Mouse (Mus musculus) retina, postnatal 1 day (tissue): ENCODE measurements at regions not wholly inside any gene's neighbourhood (a gene's known extent, or its start where the extent isn't known, plus 50 kb on each side); places are given as distances from the start of the nearest gene placed in this dataset.

Experiments
- DNase-seq: peaks from one replicate; pipeline ENCODE4 v3.0.0-alpha.2; 2012

GRCm38 (mm10) chr13:47892569-47892968, 368.5 kb upstream of the Id4 start:
- no peak for DNase-seq

DNA sequence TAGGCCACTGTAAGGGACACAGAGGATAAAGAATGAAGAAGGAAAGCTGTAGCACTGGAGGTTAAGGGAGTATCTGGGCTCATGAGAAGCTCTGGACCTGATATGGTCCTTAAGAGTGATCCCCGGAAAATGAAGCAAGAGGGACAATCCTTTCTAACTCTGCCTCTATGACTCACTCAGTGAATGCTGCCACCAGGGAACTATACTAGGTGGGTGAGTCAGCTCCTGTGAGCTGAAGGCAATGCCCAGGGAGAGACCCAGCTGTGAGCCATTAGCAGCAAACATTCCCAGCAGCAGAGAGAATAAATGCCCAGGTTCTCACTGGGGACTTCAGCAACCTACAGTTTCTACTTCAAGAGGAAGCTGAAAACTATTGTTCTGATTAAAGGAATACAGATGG, 366.7 kb upstream of the Id4 start:
- DNase-seq = no peak

DNA sequence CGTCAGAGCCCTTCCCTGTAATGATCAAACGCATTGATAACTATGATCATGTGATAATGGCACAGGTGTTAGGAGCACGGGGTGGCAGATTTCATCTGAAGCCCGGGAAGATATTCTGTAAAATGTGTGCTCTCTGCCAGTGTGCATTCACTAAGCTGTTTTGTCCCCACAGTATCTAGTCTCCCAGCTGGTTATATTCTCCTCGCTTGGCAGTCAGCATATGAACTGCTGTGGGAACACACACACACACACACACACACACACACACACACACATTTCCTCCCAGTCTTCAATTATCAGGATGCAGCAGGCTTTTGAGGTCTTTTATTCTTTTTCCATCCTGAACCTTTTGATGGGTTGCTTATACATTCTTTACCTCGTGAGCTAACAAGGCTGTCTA, 365.8 kb upstream of the Id4 start:
- DNase-seq = no peak

- DNase-seq = no peak
Measured at GRCm38 (mm10) chr13:47896646-47897045, 364.4 kb upstream of the Id4 start.

DNA sequence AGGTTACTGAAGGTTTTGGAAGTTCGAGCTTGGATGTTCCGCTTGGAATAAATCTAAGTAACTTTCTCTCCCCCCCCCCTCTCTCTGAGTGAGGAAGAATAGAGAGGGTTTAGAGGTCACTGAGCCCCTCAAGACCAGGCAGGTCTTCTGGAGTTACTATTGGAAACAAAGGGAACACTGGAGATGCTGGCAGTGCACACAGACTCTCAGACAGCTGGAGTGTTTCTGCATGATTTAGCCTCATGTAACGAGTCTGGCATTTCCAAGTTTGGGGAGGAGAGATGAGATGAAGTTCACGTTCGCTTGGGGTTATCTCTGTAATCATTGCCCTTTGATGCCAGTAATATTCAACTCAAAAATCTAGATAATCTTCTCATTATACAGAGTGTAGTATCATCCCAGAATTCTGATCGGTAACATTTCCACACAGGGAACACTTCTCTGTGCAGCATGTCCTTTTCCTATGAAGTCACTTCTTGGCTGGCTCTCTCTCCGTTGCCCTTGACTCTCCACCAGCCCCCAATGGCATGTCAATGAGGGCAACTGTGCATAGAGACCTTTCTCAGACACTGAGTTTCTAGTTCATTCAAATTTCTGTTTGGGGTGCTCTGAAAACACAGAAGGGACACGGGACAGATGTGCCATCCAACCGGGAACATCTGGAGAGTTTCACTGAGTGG, 351.0 kb upstream of the Id4 start:
- no peak for DNase-seq

- DNase-seq = no peak
Measured at GRCm38 (mm10) chr13:47910531-47910910, 350.5 kb upstream of the Id4 start.

- no peak for DNase-seq
Measured at GRCm38 (mm10) chr13:47916456-47916855, 344.6 kb upstream of the Id4 start.

GRCm38 (mm10) chr13:47917370-47917769, 343.7 kb upstream of the Id4 start:
- no peak for DNase-seq

GRCm38 (mm10) chr13:47921044-47921443, 340.0 kb upstream of the Id4 start:
- DNase-seq = peak; percentile 80

DNA sequence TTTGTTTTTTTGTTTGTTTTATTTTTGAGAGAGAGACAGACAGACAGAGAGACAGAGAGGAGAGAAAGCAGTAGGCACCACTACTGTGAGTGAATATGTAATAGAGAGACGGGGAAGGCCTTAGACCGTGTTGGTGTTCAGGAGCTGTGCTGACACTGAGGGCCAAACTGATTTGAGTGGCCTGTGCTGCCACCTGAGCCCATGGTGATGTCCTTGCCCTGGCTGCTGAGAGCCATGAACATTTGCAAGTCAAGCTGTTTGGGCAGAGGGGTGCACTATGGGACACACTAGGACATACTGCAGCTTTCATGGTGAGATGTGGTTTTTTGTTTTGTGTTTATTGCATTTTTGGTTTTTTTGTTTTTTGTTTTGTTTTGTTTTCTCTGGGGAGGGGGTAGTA, 320.3 kb upstream of the Id4 start:
- no peak for DNase-seq

DNA sequence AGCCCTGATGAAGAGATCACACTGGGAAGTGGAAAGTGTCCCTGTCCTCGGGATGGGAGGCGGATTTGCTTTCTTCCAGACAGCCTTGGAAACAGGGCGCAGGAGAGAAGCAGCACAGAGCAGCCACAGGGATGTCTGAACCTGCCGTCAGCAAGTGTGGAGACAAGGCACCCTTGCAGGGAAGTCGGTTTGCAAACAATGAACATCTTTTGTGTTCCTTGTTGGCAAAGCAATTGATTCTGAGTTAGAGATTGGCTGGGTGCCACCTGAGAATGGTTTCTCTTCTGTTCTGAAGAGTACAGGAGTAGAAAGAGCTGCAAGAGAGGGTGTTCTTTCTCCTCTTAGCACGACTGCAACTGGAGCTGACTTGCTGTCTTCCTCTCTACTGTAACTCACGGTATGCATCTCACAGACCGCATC, 318.6 kb upstream of the Id4 start:
- DNase-seq = peak; percentile 68

DNA sequence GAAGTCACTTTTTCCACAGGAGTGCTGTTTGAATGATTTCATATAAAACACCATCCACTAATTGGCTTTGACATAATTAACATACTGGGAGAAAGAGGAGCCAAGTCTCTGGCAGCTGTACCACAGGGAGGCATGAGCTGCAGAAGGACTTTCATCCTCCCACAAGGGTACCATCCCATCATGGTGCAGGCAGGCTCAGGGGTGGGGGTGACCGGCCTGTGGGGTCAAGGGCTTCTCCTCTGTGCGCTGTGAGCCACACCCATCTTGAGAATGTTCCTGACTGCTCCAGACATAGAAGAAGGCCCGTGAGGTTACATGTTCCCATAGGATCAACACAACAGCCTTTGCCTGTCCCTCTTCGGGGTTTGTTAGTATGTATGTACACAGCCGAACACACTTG, 317.4 kb upstream of the Id4 start:
- peak; percentile 55 for DNase-seq

GRCm38 (mm10) chr13:47948098-47948865, 312.7 kb upstream of the Id4 start:
- no peak for DNase-seq

DNA sequence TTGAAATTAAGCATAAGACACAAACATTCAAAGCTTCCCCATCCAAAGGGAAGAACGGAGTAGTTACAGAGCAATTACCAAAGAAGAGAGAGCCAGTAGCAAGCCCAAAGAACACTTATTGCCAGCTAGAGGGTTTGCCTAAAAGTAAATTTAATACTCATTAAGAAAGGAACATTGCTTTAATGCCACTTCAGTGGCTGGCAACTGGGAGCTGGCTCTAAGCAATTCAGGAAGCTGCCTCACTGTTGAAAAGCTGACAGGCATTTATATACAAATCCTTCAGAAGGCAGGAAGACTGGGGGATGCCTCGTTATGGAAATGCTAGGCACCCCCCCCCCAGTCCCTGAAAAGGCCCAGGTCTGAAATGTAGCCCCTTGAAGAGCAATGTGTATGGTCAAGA, 310.6 kb upstream of the Id4 start:
- DNase-seq = no peak

GRCm38 (mm10) chr13:47951043-47951442, 310.0 kb upstream of the Id4 start:
- no peak for DNase-seq

- no peak for DNase-seq
Measured at GRCm38 (mm10) chr13:47952946-47953345, 308.1 kb upstream of the Id4 start.

- DNase-seq = peak; percentile 73
Measured at GRCm38 (mm10) chr13:47953776-47954175, 307.3 kb upstream of the Id4 start.

GRCm38 (mm10) chr13:47955504-47955903, 305.5 kb upstream of the Id4 start:
- no peak for DNase-seq

DNA sequence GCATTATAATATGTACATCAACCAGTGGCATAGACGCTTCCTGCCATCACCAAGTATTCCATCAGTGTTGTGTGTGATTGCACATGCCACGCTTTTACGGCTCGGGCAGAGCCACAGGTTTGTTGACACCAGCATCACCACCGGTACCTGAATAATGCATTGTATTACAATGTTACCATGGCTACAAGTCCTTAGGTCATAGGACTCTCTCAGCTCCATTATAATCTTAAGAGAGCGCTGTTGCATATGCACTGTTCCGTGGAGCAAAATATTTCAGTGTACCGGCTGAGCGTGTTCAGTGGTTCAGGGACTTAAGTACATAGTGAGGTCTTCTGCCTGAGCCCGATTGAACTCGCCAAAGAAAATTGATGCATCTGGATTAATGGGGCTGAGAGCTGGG, 303.4 kb upstream of the Id4 start:
- no peak for DNase-seq

GRCm38 (mm10) chr13:47974216-47974615, 286.8 kb upstream of the Id4 start:
- DNase-seq = no peak

- DNase-seq = no peak
Measured at GRCm38 (mm10) chr13:47974756-47975515, 286.1 kb upstream of the Id4 start.

DNA sequence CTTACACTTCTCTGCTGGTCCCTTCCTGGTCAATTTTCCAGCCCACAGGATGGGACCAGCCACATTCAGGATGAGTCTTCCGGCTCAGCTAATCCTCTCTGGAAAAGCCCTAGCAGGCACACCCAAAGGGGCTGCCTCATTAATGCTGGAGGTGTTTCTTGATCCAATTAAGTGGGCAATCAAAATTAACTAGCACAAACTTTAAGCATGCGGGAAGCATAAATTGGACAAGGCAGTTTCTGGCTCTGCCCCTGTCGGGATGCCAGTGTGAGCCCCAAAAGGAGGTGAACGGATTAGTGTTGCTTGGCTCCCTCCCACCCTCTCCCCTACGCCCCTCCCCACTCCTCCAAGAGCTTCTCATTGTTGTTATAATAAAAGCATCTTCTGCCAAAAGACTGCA, 262.5 kb upstream of the Id4 start:
- DNase-seq = peak; percentile 79

DNA sequence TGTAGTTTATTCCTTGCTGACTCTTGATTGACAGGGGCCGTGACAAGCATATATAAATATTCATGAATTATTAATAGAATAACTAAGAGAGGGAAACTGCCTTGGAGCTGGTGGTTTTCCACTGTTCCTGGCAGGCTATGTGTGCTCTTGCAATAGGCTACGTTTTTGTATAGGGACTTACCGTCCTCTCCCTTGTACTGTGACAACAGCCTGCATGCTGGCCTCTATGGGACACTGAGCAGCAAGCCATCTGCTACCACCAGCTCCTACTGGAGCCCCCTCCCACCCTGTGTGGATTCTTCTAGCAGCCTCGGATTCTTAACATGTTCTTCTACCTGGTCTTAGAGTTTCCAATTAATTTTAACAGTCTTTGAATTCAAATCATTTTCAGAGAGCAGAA, 261.6 kb upstream of the Id4 start:
- DNase-seq = peak; percentile 22

- no peak for DNase-seq
Measured at GRCm38 (mm10) chr13:48003126-48003525, 257.9 kb upstream of the Id4 start.
